Mouse (Mus musculus): ENCODE measurements at regions not wholly inside any gene's neighbourhood (a gene's known extent, or its start where the extent isn't known, plus 50 kb on each side); places are given as distances from the start of the nearest gene placed in this dataset.
"Not testable (repeated sequence)": the region's sequence is repeated elsewhere in the genome, so short reads cannot be mapped to it uniquely, and the experiment has no call there.

DNA sequence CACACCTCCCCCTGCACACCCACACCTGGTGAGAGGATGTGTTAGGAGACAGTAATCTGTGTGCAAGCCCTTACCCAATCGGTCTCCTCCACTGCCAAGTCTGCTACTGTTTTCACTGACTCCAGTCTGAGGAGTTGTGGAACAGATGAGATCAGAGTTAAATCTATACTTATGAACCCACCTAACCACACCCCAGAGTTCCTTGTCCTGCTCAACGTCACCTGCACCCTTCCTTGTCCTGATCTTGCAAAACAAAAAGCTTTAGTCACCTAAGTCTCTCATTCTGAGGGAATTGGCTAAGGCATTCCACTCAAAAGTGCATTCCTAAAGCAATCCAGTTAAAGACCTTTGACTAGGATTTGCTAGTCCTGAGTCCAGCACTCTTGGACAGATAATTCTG, 203.9 kb upstream of the Irx1 start:
- ATAC-seq (replicated peaks; ENCODE audit: low read depth, poor library complexity, severe bottlenecking): no peak

DNA sequence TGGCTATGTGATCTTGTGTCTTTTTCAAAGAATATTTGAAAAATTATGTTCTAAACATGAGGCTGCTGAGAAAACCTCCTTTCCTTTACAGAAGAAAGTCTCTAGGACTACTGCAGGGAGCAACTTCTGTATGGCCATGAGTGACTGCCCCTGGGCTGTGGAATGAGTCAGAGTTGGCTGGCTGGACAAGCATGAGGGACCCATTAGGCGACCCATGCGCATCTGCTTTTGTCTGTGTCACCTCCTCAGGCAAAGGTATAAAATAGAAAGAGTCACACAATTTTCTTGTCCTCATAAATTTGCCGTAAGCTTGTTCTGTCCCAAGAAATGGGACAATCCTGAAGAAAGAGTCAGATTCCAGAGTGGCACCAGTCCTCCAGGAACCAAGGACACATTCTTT, 220.1 kb upstream of the Irx1 start:
- ATAC-seq (replicated peaks; ENCODE audit: low read depth, poor library complexity, severe bottlenecking): no peak

DNA sequence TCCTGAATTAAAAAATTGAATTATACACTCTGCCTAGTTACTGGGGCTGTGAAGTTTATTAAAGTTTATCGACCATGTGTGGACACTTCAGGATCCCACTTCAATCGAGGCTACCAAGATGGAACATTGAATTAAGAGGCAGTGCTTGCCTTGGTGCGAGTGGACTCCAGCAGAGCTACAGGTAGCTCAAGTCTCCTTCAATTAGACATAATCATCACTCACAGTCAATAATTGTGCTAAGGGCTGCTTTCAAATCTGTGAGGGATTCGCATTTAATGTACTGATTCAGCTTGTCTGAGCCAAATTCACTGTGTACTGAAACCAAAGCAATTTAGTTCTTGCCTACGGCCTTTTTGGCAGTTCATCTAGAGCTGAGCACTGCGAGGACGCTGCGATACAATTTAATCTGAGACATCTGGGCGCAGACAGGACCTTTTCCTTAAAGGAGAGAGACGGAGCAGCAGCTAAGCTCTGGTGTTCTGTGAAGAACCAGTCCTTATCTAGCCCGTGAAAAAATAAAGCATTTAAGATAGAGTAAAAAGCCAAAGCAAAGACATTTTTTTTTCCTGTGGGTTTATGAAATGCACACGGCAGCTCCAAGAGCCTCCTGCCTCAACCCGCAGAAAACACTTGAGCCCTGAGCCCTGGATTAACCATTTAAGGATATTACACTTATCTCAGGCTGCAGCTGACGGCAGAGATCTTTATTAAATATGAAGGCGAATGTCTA, 220.8 kb upstream of the Irx1 start:
- ATAC-seq (replicated peaks; ENCODE audit: low read depth, poor library complexity, severe bottlenecking): no peak

DNA sequence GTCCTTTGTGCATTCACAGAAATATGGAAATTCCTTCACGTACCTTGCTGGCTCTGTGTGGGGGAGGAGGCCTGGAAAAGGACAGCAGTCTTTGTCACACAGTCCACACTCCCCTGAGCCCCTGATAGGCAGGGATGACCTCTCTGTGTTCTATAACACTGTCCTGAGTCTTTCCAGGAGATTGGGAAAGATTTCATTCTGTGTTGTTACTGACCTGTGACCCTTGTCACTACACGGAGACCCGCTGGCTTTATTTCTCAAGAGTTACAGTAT, 221.3 kb upstream of the Irx1 start:
- no peak for ATAC-seq (replicated peaks; ENCODE audit: low read depth, poor library complexity, severe bottlenecking)

DNA sequence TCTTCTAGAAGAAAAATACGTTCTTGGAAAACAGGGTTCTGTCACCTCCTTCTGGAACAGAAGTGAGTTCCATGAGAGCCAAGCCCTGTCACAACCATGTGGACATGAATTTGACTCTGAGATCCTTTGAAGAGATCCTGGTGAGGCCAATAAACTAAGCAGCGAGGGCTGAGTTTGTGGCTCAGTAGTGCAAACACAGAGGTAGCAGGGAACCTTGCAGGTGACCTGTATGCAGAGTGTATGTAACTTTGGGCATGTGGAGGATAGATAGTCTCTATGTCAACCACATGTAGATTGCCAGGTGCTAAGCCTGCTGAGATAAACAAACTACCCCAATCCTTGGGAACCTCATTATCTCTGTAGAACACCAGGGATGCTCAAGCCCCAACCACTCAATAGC, 232.4 kb upstream of the Irx1 start:
- no peak for ATAC-seq (replicated peaks; ENCODE audit: low read depth, poor library complexity, severe bottlenecking)

DNA sequence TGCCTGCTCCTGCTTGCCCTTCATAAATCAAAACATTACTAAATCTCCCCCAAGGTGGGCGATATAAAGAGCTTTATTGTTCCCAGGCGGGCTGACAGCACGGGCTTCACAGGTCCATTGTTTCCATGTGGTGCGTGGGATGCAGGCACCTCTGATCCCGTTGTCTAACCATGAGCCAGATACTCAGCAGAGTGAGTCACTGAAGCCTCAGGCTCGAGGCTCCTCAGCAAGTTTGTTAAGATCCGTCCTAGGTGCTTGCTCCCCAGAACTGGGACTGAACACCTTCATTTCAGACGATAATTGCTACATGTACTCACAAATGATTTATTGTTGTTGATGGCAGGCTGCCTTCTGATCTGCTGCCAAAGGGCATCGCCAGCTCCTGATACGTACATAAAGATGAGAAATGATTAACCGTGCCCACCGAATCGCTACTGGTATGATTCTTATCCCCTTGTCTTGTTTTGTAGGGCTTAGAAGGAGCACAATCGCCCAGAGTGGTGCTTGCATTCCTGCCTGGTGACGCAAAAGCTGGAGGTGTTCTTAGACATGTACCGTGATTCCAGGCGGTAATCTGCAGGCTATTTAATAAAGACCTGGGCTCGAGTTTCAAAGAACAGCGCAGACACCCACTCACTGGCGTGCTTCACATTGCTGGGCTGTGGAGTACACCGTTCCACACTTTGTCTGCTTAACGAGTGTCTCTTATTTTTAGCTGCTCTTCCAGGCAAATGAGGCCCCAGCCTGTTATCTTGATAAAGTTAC, 235.0 kb upstream of the Irx1 start:
- ATAC-seq (replicated peaks; ENCODE audit: low read depth, poor library complexity, severe bottlenecking): no peak

DNA sequence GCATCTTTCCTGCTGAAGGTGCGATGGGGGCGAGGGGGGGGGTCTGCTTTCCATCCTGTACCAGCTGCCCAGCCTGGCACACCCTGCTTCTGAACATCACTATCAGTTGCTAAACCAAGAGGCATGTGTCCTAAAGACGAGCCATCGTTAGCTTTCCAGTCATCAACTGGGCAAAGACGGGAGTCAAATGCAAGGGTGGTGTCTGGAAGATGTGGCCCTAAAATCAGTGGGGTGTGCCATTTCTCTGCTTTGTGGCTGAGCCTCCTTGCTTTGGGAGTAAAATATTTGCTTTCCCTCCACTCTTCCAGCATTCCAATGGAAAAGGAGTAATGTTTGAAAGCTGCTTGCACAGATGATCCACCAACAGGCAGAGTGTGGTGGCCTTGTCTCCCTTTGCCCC, 246.0 kb upstream of the Irx1 start:
- no peak for ATAC-seq (replicated peaks; ENCODE audit: low read depth, poor library complexity, severe bottlenecking)

DNA sequence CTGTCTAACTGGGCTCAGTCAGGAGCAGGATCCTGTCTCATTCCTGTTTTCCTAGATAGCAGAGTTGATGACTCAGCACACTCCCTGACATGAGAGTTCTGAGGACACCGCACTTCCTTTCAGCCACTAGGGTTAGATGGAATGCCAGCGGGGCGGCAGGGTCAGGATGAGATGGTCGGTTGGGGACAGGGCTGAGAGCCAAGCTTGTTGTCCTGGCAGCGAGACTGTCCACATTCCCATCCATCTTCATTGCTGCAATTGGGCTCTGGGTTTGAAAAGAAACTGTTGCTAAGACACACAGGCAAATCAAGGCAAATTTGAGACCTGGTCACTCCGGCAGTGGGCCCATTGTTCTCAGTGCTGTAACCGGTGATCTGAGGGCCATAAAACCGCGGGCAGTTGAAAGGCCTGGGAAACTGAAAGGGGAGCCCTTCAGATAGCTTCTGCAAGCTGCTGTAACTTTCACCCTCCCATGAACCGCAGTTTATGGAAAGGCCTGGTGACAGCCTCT, 246.5 kb upstream of the Irx1 start:
- ATAC-seq (replicated peaks; ENCODE audit: low read depth, poor library complexity, severe bottlenecking): no peak

DNA sequence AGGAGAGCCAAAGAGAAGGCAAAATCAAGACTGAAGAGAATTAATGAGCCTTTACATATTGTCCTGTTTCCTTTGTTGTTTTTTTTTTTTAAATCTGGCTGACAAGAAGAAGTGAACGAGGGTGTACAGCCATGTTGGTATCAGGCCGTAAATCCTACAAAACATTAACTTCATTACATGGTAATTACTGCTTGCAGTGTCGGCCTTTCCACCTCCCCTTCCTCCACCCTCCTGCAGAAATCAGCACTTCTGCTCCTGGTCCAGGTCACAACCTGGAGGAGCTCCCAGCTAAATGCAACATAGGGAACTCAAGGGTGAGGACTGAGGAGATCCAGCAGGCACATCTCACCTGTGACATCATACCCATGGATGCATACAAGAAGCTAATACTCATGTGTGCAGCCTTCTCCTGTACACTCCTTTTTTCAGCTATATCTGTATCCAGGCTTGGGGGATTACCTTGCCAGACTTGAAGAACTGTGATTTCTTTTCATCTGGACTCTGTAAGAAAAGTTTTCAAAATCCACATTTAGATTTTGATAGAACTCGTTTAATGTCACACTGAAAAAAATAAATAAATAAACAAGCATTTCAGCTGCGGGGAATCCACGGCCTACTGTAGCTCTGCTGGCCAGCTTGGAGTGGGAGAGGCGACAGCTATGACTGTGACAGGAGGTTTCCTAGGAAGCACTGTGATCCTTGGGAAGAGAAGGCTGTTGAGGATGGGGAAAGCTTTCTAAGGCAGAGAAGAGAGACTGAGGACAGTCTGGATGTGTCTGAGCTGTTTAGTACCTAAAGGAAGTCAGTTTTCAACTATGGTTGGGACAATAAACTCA, 247.2 kb upstream of the Irx1 start:
- no peak for ATAC-seq (replicated peaks; ENCODE audit: low read depth, poor library complexity, severe bottlenecking)

DNA sequence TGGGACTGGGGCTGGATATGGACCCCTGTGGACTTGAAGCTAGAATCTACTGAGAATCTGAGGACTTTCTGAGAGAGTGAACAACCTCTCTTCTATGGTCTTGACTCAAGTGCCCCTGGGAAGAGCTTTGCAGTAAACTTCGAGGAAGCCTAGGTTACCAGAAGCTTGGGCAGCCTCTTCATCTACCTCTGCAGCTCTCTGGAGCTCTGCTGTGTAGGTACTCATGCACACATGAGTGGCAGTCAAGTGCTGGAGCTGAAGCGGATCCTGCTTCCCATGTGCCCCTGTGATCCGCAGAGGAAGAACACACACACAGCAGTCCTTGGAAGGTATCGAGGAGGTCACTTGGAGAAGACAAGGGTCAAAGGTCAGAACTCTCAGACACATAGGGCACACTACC, 248.2 kb upstream of the Irx1 start:
- no peak for ATAC-seq (replicated peaks; ENCODE audit: low read depth, poor library complexity, severe bottlenecking)

DNA sequence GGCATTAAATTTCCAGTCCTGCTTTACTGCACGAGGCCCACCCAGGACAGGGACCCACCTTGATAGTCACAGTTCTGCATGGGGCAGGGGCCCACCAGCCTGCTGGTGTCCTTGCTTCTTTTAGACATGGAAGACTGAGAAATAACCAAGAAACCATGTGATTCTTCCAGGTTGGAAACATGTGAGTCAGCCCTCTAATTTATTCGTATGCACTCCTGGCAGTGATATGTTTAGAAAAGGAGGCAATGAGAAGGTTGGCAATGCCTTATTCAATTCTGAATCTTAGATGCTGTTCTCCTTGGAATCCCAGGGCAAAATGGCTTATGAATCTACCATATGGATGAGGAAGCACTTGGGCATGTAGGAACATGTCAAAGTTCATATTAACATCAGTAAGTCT, 249.2 kb upstream of the Irx1 start:
- ATAC-seq (replicated peaks; ENCODE audit: low read depth, poor library complexity, severe bottlenecking): no peak

DNA sequence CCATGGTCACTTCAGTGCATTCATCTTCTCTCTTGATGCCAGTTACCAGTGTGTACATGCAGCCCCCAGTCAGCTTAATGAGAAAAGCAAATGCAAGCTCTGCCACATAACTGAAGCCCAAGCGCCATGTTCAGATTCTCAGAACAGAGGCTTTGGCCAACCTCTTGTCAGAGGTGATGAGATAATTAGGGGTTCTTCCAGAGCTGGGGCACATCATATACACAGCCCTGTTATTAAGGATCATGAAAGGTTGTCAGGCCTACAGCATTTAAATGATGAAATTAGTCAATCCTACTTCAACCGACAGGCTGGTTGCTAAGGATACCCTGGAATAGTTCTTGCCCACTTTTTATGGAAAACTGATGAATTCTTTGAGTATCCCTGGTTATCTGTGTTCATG, 255.8 kb upstream of the Irx1 start:
- no peak for ATAC-seq (replicated peaks; ENCODE audit: low read depth, poor library complexity, severe bottlenecking)

DNA sequence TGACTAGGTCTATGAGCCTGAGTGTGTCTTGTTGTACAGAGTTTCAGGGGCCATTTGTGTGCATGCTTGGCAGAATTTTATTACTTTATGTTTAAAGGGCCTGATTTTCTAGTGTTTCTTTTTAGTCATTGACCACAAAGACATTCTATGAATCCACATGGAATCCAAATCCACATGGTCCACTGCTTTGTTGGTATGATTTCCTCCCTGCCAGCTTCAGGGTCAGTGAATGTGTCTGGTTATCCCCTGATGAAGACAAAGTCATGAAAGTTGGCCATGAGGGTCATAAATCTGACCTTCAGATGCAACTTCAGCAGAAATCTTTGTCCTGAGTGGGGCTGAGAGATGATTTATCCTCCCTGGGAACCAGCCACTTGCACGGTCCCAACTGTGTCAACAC, 263.6 kb upstream of the Irx1 start:
- ATAC-seq (replicated peaks; ENCODE audit: low read depth, poor library complexity, severe bottlenecking): no peak

DNA sequence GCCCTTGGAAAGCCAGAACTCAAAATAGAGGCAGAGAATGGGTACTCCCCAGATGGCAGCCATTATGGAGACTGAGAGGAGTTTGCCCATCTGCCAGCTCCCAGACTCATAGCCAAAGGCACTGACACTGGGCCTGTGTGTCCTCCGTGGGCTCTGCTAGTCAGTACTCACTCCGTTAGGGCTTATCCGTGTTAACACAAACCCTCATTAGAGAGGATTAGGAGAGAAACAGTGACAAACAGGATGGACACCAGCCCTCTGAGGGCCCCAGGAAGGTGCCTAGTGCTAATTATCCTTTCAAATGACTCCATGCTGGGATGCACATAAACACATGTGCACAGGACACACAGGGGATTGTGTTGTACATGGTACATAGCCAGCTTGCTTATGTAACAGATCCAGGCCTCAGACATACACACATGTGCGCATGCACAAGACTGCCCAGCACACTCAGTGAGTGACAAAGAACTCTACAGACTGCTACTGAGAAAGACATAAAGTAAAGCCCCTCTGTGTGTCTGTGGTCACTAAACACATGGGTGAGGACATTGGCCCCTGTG, 267.6 kb upstream of the Irx1 start:
- ATAC-seq (replicated peaks; ENCODE audit: low read depth, poor library complexity, severe bottlenecking): no peak

DNA sequence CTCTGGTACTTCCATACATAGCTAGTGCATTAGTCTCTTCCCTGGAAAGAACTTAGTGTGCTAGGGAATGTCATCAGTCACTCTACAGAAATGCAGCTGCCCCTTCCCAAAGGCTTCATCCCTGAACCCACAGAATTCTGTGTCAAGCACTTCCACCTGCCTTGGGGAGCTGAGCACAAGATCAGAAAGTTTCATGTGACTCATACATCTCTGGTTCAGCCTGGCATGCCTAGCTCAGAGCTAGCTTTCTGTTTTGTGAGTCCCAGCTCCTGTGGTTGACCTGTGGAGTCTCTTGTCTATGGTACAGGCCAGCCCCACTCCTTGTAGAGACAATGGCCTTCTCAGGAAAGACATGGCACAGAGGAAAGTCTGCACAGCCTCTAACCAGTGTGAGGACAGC, 268.6 kb upstream of the Irx1 start:
- no peak for ATAC-seq (replicated peaks; ENCODE audit: low read depth, poor library complexity, severe bottlenecking)

DNA sequence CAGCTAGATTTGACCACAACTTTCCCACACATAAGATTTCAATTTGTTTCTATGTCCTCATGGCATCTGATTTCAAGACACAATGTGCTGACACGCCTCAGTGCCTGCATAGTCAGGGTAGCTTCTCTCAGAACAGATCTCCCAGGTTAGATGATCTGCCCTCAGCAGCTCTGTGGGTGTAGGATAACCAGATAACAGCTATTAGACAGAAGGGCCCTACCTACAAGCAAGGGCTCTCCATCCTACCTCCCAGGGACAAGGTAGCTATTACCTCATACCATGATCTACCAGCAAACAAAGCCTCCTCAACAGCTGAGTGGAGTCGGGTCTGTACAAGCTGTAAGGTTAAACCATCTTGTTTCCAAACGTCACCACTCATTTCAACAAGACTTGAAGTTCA, 278.4 kb upstream of the Irx1 start:
- ATAC-seq (replicated peaks; ENCODE audit: low read depth, poor library complexity, severe bottlenecking): no peak

DNA sequence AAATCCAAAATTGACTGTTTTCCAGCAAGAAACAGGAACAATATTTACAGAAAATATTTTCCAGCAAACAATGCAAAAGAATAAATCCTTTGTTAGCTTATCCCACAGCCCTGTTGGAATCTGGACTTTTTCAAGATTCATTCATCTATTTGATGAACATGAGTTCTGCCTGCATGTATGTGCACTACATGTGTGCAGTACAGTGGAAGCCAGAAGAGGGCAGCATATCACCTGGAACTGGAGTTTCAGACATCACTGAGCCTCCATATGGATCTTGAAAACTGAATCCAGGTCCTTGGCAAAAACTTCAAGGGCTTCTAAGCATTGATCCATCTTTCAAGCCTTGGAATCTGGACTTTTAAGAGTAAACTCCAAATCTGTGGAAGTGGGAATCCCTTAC, 286.9 kb upstream of the Irx1 start:
- no peak for ATAC-seq (replicated peaks; ENCODE audit: low read depth, poor library complexity, severe bottlenecking)

DNA sequence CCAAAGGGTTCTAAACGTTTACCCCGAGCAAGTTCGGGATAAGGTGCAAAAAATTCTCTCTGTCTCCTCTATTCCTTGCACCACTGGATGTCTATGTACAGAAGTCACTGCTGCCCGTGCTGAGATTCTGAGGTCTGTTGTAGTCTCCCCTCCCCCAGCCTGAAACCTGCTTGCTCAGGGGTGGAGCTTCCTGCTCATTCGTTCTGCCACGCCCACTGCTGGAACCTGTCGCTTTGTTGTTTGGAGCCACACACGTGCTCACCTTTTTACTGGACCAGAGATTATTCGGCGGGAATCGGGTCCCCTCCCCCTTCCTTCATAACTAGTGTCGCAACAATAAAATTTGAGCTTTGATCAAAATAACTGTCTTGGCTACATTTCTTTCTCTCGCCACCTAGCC, 289.7 kb upstream of the Irx1 start:
- not testable (repeated sequence) for ATAC-seq (replicated peaks; ENCODE audit: low read depth, poor library complexity, severe bottlenecking)

DNA sequence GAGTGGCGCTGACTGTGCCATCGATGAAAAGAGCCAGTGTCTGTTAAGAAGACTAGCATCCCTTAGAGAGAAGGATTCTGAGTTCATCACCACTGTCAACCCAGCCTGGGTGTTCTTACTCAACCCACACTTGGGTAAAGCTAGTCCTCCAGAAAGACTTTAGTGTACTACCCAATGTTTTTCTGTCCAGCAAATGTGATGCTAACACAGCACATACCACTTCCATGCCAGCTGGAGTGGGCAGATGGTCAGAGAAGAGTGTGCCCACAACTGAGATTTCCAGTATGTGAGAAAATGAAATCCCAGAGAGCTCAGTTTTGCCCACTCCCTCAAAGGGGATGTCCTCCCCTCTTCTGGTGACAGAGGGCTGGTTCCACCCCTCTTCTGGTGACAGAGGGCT, 295.3 kb upstream of the Irx1 start:
- ATAC-seq (replicated peaks; ENCODE audit: low read depth, poor library complexity, severe bottlenecking): no peak

DNA sequence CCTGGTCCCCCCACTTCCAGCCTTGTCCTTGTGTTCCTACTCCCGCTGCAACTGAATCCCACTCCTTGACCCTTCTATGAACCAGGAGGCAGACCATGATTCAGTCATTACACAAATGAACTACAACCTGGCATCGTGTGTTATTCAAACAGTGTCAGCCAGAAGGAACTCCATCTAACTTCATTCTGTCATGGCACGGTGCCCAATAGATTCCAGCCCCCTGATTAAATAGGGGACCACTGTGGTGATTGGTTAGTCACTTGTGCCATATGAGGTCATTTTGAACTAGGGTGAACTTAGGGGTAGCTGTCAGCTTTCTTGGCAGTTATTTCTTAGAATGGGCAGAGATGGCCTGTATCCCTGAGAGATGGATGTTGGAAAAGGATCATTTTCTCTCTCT, 300.9 kb upstream of the Irx1 start:
- no peak for ATAC-seq (replicated peaks; ENCODE audit: low read depth, poor library complexity, severe bottlenecking)

DNA sequence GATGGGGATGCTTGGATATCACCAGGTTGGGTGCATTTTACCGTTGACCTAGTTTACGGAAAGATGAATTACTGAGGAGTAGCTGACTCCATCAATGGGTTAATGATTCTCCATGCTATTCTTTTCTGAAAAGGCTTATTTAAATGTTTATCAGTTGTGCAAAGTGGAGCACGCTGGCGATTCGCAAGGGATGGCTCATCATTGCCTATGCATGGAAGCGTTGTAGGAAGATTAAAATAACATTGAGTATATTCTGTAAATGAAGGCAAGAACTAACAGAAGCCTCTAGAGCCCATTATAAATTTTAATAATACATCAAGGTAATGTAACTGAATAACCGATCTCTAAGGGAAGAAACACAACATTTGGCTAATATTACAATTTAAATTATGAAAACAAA, 301.6 kb upstream of the Irx1 start:
- ATAC-seq (replicated peaks; ENCODE audit: low read depth, poor library complexity, severe bottlenecking): no peak

Data from common myeloid progenitor, adult 5-6 weeks (primary cell).